Mouse (Mus musculus) CD4-positive, CD25-positive, alpha-beta regulatory T cell, adult 4 months (primary cell): Measurements from ENCODE around the gene Pawr. TPM values are rescaled to one million over a fixed set of nuclear protein-coding genes. Genes with fewer than 3 reads are reported as not detected.
"Not testable (repeated sequence)": the region's sequence is repeated elsewhere in the genome, so short reads cannot be mapped to it uniquely, and the experiment has no call there.

Source experiments
- ATAC-seq: one replicate; pipeline ENCODE4 v1.8.0; 2017
- polyA plus RNA-seq, 2 experiments: library from polyadenylated mRNA; unstranded; fragments of 100-300 nt; shearing (Covaris generic); gene quantifications; one replicate each; pipeline ENCODE4 v1.2.1; 2017

The Pawr gene
- polyA plus RNA-seq, 2 experiments from 2014 or later, result not detected

DNA sequence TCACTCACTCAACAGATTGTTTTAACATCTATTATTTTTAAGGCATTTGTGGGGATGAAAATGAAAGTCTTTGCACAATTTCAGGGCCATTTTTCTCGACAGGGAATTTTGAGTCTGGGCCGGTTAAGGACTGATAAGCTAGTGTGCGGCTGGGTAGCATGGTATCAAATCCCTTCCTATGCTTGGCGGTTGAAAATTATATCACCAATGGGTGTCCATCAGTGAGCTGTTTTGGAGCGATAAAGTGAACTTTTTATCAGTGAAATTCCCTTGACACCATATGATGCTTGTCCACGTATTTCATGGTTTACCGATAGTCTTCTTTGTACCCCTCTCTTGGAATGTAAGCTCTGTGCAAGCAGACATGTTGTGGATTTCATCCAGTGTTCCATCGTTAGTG lies 17.5 kb upstream of the Pawr start:
- ATAC-seq, result no peak

- ATAC-seq, result no peak
These were observed 16.7 kb upstream of the Pawr start for GRCm38 (mm10) chr10:108315236-108315635.

DNA sequence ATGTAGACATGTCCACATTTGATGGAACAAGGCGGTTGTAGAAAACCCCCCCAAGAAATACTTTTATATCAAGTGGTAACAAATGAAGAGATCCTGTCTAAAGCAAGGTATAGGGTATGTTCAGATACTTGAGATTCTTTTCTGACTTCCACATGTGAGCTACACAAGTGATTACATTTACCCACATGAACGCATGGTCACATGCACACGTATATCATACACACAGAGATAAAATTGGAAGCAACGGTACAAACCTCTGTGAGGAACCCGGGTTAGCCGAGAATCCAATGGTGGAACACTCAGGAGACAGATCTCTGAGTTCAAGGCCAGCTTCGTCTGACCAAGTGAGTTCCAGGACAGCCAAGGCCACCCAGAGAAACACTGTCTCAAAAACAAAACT lies 3.6 kb upstream of the Pawr start:
- ATAC-seq, result no peak

DNA sequence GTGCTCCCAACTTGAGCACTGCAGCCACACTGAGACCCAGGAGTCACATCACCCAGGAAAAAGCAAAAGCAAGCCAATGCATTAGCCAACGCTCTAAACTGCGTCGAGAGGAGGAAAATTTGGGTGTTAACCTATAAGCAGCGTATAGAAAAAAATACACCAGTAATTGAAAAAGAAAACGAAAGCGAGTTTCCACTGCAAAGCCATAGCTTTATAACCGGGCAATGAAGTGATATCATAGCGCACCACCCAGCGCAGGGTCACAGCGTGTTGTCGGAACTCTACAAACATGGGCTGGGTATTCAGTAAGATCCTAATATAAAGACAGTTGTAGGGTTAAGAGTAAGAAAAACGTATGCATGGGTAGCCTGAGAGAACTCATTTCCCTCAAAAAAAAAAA lies 2.9 kb upstream of the Pawr start:
- ATAC-seq, result no peak

GRCm38 (mm10) chr10:108329771-108330170 lies 2.1 kb upstream of the Pawr start:
- ATAC-seq, result no peak

DNA sequence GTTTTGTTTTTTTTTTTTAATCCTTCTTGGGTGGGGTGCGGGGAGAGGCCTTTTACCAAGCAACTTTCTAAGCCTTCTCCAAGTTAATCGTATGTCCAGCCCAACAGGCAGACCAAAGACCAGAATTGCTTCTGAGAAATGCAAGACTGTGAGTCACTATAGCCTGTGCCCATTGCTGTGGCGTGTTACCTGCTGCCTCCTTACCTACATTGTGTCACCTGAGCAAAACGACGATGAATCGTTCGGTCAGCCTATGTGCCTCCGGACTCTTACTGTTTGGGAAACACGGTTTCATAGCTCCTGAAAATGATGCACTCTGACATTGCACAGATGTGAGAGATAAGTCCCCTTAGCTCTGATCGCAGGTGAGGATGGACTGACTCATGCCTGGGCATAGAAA lies 957 bp upstream of the Pawr start:
- no peak for ATAC-seq

- peak; percentile 19 for ATAC-seq
These were observed 935 bp downstream of the Pawr start for GRCm38 (mm10) chr10:108332571-108333541.

DNA sequence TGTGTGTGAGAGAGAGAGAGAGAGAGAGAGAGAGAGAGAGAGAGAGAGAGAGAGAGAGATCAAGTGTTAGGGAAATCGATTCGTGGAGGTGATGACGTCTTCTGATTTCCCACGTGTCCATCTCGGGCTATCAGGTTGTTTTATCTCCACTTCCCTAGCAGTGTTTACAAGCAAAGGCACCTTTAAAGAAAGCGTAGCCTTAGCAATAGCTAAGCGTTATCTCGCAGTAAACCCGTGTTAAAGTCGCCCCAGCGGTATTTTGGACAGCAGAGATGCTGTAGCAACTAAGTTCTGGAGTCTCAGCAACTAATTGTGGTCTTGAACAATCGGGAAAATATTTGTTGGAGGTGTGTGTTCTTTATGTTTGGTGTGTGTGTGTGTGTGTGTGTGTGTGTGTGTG lies 1.7 kb downstream of the Pawr start:
- no peak for ATAC-seq

- no peak for ATAC-seq
These were observed 2.2 kb downstream of the Pawr start for GRCm38 (mm10) chr10:108334096-108334495.

GRCm38 (mm10) chr10:108335736-108336292 lies 3.9 kb downstream of the Pawr start:
- no peak for ATAC-seq

DNA sequence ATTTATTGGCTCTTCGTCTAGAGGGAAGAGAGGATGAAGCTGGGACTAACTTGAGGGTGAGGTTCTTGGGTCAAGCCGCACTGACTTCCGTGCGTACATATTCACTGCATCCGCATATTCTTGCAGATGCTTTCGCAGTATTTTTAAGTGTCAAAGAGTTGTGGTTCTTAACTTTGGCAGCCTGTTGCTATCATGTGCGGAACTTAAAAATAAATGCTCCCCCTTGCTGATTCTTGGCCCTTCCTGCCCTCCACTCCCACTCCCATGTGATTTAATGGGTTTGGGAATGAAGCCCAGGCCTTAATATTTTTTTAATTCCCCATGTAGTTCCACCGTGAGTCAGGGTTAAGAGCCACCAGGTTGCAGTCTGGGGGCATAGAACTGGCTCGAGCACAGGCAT lies 4.7 kb downstream of the Pawr start:
- no peak for ATAC-seq

DNA sequence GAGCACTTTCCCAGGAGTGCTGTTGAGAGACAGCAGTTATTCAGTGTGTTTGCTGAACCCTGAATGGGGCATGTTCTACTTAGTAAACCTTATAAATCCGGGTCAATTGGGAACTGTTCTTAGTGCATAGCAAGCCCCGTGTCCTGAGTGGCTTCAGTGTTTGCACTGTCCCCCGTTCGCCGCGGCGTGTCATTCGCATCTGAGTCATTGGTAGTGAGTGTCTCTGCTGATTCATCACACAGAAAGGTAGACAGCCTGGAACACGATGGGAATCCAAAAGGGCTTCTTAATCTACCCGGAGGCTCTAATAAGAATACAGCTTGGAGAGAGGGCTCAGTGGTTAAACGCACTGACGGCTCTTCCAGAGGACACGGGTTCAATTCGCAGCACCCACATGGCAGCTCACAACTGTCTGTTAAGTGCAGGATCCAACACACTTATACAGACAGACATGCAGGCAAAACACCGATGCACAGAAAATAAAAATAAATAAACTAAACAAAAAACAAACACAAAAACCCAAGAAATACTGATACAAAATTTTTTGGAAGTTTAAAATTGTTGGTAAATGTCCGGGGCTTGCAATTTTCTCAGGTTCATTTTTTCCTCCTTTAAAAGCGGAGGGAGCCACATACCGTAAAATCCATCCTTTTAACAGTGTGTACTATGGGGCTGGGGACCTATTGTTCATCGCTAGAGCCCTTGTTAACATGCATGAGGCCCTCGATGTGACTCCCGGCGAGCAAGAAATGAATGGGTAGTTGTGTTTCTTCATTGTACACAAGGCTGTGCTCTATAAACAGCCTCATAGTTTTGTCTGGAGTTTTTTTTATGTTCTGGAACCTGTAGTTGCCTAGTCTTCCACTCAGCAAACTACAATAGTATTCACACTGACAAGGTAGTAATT lies 6.4 kb downstream of the Pawr start:
- no peak for ATAC-seq

DNA sequence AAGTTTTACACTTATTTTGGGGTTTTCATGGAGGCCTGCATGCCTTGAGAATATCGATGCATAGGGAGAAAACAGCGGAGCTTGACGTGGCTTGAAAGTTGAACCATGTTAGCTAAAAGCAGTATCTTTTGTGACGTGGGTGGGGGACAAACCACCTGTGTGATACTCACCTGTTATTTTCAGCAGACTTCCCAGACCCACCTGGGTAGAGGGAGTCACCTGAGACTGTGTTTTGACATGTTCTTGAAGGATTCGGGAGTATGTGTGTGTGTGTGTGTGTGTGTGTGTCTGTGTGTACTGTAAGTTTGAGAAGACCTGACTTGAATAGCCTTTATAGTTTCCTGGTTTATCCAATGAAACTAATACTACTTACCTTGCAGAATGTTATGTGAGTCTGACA lies 7.2 kb downstream of the Pawr start:
- no peak for ATAC-seq

GRCm38 (mm10) chr10:108339872-108340271 lies 8.0 kb downstream of the Pawr start:
- ATAC-seq, result no peak

GRCm38 (mm10) chr10:108343734-108344133 lies 11.8 kb downstream of the Pawr start:
- no peak for ATAC-seq

- ATAC-seq, result no peak
These were observed 13.2 kb downstream of the Pawr start for GRCm38 (mm10) chr10:108345123-108345522.

DNA sequence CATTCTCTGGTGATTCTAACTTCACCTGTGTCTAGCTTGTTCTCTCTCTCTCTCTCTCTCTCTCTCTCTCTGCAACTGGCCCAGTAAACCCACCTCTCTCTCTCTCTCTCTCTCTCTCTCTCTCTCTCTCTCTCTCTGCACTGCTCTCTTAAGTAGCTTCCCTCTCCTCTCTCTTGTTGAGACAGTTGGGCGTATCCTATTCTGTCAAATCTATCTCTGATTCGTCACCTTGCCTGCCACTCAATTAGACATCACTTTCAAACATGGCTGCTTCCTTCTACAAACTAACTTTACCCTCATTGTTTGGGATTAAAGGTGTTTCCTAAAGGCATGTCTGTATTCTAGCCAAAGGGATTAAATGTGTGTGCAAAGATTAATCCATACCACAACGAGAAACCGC lies 14.4 kb downstream of the Pawr start:
- ATAC-seq, result not testable (repeated sequence)

GRCm38 (mm10) chr10:108350125-108351070 lies 18.5 kb downstream of the Pawr start:
- ATAC-seq, result no peak

DNA sequence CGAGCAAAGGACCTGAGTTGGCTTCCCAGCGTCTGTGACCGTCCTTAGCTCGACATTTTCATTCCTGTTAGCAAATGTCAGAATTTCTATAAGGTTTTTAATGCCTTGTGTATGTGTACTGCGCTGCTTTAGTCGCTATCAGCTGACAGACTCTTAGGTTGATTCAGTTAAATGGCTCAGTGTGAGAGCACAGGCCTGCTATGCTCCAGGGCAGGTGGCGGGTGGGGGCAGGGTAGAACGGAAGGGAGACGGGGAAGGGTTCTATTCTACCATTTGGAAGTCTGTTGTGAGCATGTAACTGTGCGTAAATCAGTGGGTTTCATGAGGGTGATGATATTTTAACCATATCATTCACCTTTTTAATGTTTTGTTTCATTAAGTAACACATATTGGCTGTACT lies 21.0 kb downstream of the Pawr start:
- ATAC-seq, result no peak

- ATAC-seq, result no peak
These were observed 22.9 kb downstream of the Pawr start for GRCm38 (mm10) chr10:108354726-108355391.

- no peak for ATAC-seq
These were observed 23.5 kb downstream of the Pawr start for GRCm38 (mm10) chr10:108355392-108355775.
